Mouse (Mus musculus): ENCODE measurements around the gene Rmdn2.
A peak's percentile ranks its signal among the peaks of the same experiment; 100 is the strongest.

Rmdn2 gene

GRCm38 (mm10) chr17:79710246-79710842 lies 98.7 kb downstream of the Rmdn2 start:
- no peak for DNase-seq

- DNase-seq, result no peak
Observed at GRCm38 (mm10) chr17:79711944-79712343, 100.3 kb downstream of the Rmdn2 start.

DNA sequence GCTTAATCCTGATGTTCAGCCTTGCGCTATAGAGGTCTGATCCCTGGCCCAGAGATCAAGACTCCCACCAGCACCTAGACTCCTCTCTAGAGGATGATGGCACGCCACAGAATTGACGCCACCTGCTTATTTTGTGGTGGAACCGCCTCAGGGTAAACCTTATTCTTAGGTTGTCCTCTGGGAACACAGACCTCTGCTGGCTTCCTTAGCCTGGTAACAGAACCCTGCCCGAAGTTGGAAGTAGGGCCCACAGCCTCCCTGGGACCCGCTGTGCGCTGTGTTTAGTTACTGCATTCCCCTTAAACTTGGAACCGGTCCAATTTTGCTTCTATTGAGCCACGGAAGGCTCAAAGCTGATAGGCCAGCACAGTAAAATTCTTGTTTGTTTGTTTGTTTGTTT lies 100.9 kb downstream of the Rmdn2 start:
- DNase-seq, result no peak

DNA sequence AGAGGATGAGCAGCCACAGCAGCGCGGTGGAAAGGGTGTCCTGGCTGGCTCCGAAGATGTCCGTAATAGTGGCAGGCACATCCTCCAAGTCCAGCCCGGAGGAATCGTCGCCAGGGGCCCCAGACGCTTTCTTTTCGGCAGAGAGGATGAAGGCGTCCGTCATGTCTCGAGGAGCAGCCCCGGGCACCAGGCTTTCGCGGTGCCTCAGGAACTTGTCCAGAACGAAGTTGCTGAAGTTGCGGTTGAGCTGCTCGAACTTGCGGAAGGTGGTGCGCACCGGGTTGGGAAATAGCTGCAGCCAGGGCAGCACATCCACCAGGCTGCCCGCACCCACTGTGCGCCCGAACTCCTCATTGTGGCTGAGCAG lies 101.6 kb downstream of the Rmdn2 start:
- DNase-seq, result no peak

DNA sequence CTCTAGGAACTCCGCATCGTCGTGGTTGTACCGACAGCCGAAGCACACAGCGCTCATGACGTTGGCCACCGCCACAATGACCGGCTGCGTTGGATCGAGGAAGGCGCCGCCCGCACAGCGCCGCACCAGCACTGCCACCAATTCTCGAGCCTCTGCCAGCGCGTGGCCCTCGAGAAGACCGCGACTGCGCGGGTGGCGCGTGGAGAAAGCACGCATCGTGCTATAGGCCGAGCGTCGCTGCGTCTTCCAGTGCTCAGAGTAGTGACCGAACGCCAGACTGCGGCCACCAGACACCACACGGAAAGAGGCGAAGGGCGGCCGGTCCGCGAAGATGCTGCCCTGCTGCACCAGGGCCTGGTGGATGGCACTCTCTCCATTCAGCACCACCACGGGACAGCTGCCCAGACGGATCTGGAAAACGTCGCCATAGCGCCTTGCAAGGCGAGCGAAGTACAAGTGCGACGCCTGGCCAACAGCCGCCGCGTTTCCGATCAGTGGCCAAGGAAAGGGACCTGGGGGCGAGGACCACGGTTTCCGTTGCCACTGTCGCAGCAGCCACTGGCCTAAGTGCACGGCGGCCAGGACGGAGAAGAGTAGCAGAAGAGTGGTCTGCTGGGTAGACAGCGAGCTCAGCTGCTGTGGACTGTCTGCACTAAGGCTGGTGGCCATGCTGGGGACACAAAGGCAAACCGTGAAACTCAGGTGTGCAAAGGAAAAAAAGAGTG lies 102.1 kb downstream of the Rmdn2 start:
- peak; percentile 16 for DNase-seq

DNA sequence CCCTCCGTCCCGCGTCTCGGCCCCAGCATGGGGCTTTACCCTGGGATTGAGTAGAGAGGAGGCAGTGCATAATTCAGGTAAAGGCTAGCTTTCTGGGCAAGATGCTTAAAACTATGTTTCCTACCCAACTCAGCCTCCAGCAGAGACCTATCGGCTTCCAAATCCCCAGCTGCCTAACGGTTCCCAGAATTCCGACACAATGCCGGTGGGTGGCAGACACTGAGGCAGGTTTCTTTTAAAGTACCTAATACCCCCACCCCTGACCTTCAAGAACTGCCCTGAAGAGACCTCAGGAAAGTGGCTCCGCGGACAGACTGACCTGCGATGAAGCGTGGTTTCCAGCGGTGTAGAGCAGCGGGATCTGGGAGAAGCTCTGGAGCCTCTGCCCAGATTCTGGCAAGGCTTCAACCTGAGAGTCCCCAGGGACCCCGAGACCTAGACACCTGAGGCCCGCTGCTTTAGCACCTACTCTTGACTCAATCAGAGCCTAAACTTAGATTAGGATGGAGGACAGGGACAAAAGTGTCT lies 102.8 kb downstream of the Rmdn2 start:
- no peak for DNase-seq

GRCm38 (mm10) chr17:79714931-79715637 lies 103.4 kb downstream of the Rmdn2 start, which contains the start of gene Cyp1b1:
TSS of gene Cyp1b1 (minus strand) at chr17:79715061.
- DNase-seq, result no peak

GRCm38 (mm10) chr17:79715649-79716143 lies 104.0 kb downstream of the Rmdn2 start:
- DNase-seq, result peak; percentile 94

GRCm38 (mm10) chr17:79720681-79721080 lies 109.0 kb downstream of the Rmdn2 start:
- no peak for DNase-seq

- no peak for DNase-seq
Observed at GRCm38 (mm10) chr17:79726613-79727012, 115.0 kb downstream of the Rmdn2 start.

- no peak for DNase-seq
Observed at GRCm38 (mm10) chr17:79728053-79728584, 116.5 kb downstream of the Rmdn2 start.

DNA sequence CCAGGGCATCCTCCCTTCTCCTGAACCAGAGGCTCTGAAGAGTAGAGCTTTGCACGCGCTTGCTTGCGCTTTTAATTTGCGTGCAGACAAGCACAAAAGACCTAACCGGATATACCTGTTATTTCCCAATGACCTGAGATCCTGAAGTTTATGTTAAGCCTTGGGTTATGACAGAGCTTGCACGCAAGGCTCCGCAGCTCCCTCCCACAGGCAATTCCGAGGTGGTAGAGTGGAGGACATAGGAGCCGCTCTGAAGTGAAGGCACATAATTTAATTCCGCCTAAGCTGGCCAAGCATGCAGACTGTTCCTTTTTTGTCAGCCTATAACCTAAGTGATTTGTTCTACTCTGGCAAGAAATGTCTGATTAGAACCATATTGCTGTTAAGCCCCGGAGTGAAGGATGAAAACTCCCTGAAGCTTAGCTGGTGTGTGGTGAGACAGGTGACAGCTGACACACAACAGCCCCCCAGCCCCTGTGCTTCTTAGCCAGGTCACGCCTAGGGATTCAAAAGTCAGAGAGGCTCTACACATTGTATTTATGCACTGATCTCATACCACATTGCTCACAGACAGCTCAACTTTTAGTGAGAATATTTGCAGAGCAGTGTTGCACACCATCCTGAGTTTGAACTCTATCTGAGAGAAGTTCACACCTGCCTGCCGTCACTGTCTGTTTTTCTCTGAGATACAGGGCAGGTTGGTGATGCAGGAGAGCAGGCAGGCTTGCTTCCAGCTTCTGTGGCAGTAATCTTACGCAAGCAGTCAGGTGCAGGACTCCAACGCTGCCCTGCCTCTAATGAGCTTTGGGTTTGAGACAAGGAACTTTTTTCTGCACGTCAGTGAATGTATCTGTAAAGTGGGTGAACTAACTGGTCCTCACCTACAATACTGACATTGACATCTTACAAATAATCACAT lies 117.2 kb downstream of the Rmdn2 start:
- DNase-seq, result peak; percentile 28

- no peak for DNase-seq
Observed at GRCm38 (mm10) chr17:79730988-79731387, 119.3 kb downstream of the Rmdn2 start.

- DNase-seq, result no peak
Observed at GRCm38 (mm10) chr17:79733039-79733438, 121.4 kb downstream of the Rmdn2 start.

DNA sequence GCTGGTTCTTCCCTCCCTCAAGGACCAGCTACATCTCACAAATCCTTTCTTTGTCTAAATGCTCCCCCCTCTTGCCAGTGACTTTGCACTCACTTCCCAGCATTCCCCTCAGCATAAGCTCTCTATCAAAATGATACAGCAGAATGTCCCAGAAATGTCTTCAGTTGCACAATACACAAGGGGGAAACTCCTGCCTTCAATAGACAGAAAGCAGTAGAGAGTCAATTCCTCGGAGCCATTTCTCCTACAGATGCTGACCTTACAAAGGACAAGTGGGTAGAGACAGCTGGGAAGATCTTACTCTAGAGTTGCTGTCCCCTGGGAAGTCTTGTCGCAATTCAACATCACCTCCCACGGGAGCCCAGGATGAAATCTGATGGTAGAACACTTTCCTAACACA lies 125.9 kb downstream of the Rmdn2 start:
- no peak for DNase-seq

DNA sequence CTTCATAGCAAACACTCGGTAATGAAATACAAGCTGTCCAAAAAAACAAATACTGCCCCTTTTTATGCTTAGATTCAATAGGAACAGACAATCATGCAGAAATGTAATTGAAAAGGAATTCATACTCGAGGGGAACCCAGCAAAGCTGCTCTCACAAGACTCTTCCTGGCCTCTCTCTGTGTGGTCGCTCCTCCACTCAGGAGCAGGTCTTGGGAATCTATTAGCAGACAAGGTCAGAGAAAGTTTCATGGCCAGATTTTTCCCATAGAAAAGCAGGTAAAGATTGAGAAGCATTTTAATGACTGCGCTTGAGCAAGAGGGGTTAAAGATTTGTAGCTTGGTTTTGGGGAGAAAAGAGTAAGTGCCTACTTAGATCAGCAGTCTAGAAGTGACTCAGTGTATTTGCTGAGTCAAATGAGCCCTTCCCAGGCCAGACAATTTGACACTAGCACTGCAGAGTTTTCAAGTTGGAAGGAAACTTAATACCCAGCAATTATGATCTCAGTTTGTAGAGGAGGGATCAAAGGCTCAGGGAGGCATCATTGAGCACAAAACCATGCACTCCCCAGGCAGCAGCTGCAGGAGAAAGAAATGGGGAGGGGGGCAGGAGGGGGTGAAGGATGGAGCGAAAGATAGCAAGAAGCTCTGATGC lies 127.3 kb downstream of the Rmdn2 start:
- no peak for DNase-seq

- DNase-seq, result no peak
Observed at GRCm38 (mm10) chr17:79742635-79743034, 131.0 kb downstream of the Rmdn2 start.

All from lung, postnatal 36 days (tissue).